Mouse (Mus musculus) liver, embryonic 16.5 days (tissue): ENCODE results near the gene Uaca. TPM values are rescaled to one million over a fixed set of nuclear protein-coding genes. Genes with fewer than 3 reads are reported as not detected.
"Not testable (repeated sequence)": the region's sequence is repeated elsewhere in the genome, so short reads cannot be mapped to it uniquely, and the experiment has no call there.

Experiments used
- ATAC-seq: fragments of 200-750 bp; cut with Nextera tagmentation; 2 replicates; pipeline ENCODE4 v1.8.0; 2017; ENCODE audit warnings: low read depth, mild to moderate bottlenecking, moderate number of reproducible peaks, moderate library complexity
- H3K27ac ChIP-seq: fragments of 300-500 bp; sonication (generic); 2 replicates; pipeline ENCODE4 v1.5.1; 2014; ENCODE audit warnings: mild to moderate bottlenecking, low read length
- H3K27me3 ChIP-seq: fragments of 300-500 bp; sonication (generic); 2 replicates; pipeline ENCODE4 v1.6.1; 2014; ENCODE audit warnings: low read depth, low read length, mixed read lengths; ENCODE audit not compliant: control insufficient read depth, insufficient read depth
- H3K36me3 ChIP-seq: fragments of 300-500 bp; sonication (generic); 2 replicates; pipeline ENCODE4 v1.6.1; 2014; ENCODE audit warnings: mild to moderate bottlenecking; ENCODE audit not compliant: control insufficient read depth, insufficient read depth
- H3K4me1 ChIP-seq: fragments of 300-500 bp; sonication (generic); 2 replicates; pipeline ENCODE4 v1.6.1; 2014; ENCODE audit warnings: low read depth, low read length, mixed read lengths; ENCODE audit not compliant: control insufficient read depth
- H3K4me2 ChIP-seq: fragments of 300-500 bp; sonication (generic); 2 replicates; pipeline ENCODE4 v1.6.1; 2014; ENCODE audit warnings: low read depth, low read length, mixed read lengths
- H3K4me3 ChIP-seq: fragments of 300-500 bp; sonication (generic); 2 replicates; pipeline ENCODE4 v1.5.1; 2014; ENCODE audit warnings: low read depth, mild to moderate bottlenecking, low read length
- H3K9ac ChIP-seq: fragments of 300-500 bp; sonication (generic); 2 replicates; pipeline ENCODE4 v1.6.1; 2014; ENCODE audit warnings: low read depth, low read length
- H3K9me3 ChIP-seq: fragments of 300-500 bp; sonication (generic); replicated peaks from 2 replicates; pipeline ENCODE4 v1.6.1; 2016; ENCODE audit warnings: low read length; ENCODE audit not compliant: control insufficient read depth
- WGBS: fragments of 180-500 bp; shearing (Covaris S2); extraction: QIAGEN DNeasy Blood & Tissue Kit; methylation state at CpG from one replicate; pipeline ENCODE4 v1.1.7; 2014; ENCODE audit not compliant: insufficient replicate concordance; 5-methylcytosine and 5-hydroxymethylcytosine counted together
- polyA plus RNA-seq: library from polyadenylated mRNA; unstranded; fragments of >200 nt; fragmentation: Nextera tagmentation; extraction: Ambion mirVana; gene quantifications from 2 replicates; pipeline ENCODE4 v1.2.1, GENCODE M21; 2015

Uaca gene
- polyA plus RNA-seq, 1 experiment from 2014 or later: 3.0 TPM

DNA sequence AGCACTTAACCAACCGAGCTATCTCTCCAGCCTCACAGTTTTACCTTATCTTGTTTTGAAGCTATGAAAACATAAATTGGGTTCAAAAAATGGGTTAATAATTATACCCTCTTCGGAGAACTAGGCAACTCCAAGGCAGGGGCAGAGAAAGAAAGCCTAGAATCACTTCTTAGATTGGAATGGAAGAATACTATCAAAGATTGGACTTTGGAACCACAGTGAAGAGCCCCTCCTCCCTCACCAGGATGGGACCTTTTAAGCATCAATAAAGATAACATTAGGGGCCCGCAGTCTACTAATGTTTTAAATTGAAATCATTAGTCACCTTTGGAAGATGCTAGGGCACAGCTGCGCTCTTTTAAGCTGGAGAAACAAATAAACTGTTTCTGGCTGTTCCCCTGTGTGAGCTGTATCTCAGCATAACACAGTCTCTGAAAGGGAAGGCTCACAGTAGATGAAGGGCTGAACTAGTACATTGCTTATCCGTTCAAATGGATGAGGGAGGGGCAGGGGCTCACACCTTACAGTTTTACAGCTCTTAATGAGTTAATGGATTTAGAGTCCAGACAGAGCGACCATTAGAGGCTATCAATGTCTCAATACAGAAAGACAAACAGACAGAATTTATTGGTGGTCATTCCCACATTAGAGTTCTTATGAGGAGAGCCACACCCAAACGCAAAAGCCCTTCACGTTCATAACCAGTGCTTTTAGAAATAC lies 6.5 kb downstream of the Uaca start:
- Histone ChIP-seq H3K27ac (no peak overlapping the region), H3K9ac (no peak overlapping the region), H3K36me3 (no peaks in the 10 kb centered on the region), H3K27me3 (no peaks in the 10 kb centered on the region), H3K4me3 (no peak overlapping the region), H3K4me2 (no peak overlapping the region), H3K4me1 (no peaks in the 10 kb centered on the region), H3K9me3 (no peaks in the 10 kb centered on the region)
- 55% methylated on average over 8 of the region's 8 CpGs for WGBS
- ATAC-seq: no peak

- WGBS: 22% methylated on average over 1 of the region's 1 CpGs
- no peak overlapping the region for H3K4me2 ChIP-seq
- ATAC-seq: no peak
Observed at GRCm38 (mm10) chr9:60801746-60802145, 7.4 kb downstream of the Uaca start.

GRCm38 (mm10) chr9:60802341-60802740 lies 8.0 kb downstream of the Uaca start:
- no peaks in the 10 kb centered on the region for H3K4me1 ChIP-seq
- H3K27me3 ChIP-seq: no peaks in the 10 kb centered on the region
- no peak overlapping the region for H3K9ac ChIP-seq
- H3K4me3 ChIP-seq: no peak overlapping the region
- no peak for ATAC-seq
- no peak overlapping the region for H3K27ac ChIP-seq
- no peaks in the 10 kb centered on the region for H3K36me3 ChIP-seq
- H3K9me3 ChIP-seq: no peaks in the 10 kb centered on the region
- 75% methylated on average over 5 of the region's 5 CpGs for WGBS
- H3K4me2 ChIP-seq: no peak overlapping the region

More at GRCm38 (mm10) chr9:60801746-60802145, 7.4 kb downstream of the Uaca start:
- no peak overlapping the region for H3K27ac ChIP-seq
- no peak overlapping the region for H3K9ac ChIP-seq
- H3K9me3 ChIP-seq: no peaks in the 10 kb centered on the region
- no peaks in the 10 kb centered on the region for H3K27me3 ChIP-seq
- H3K4me3 ChIP-seq: no peak overlapping the region
- no peaks in the 10 kb centered on the region for H3K36me3 ChIP-seq
- no peaks in the 10 kb centered on the region for H3K4me1 ChIP-seq

GRCm38 (mm10) chr9:60806021-60806420 lies 11.7 kb downstream of the Uaca start:
- Histone ChIP-seq H3K4me2 (no peak overlapping the region), H3K27ac (no peak overlapping the region), H3K4me1 (no peaks in the 10 kb centered on the region), H3K27me3 (no peaks in the 10 kb centered on the region), H3K36me3 (no peaks in the 10 kb centered on the region), H3K4me3 (no peak overlapping the region), H3K9ac (no peak overlapping the region), H3K9me3 (no peaks in the 10 kb centered on the region)
- ATAC-seq: no peak
- WGBS: 69% methylated on average over 2 of the region's 2 CpGs

DNA sequence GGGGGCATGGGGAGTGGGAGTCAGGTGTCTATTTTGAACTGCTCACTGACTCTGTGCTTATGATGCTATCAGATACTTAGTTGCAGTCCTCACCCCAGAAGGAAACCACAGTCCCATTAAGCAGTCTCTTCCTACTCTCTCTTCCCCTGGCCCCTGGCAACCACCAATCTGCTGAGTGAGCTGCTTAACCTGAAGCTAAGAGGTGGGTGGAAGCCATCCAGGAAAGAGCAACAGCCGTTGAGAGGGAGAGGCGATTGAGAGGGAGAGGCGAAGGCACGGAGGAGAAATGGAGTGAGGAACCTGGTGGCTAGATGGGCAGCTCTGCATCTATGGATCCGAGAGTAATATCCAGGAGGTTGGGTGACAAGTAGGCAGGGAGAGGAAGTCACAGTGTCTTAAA lies 13.7 kb downstream of the Uaca start:
- no peak for ATAC-seq
- Histone ChIP-seq H3K4me2 (no peak overlapping the region), H3K4me3 (no peak overlapping the region), H3K27ac (no peak overlapping the region), H3K9ac (no peak overlapping the region), H3K9me3 (no peaks in the 10 kb centered on the region), H3K36me3 (no peaks in the 10 kb centered on the region), H3K4me1 (no peaks in the 10 kb centered on the region; the same call in 1 of the 2 replicates), H3K27me3 (no peaks in the 10 kb centered on the region)
- 61% methylated on average over 5 of the region's 5 CpGs for WGBS

GRCm38 (mm10) chr9:60813139-60813880 lies 19.0 kb downstream of the Uaca start:
- no peak overlapping the region for H3K27ac ChIP-seq

DNA sequence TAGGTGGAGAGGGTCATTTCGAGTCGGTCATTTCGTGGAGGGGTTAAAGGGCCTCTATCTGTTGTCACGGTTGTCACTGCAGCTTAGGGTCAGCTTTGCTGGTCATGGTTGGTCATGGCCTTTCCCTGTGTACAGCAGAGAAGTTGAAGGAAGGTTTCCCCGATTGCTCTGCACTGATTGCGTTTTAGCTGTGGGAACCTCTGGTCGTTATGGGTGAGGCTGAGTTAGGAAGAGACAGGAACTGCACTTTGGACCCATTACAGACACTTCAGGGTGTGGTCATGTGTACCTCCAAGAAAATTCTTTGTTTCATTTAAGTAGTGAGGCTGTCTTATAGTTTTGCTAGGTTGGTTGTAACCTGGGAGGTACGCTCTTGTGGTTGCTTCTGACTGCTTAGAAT lies 21.2 kb downstream of the Uaca start:
- H3K4me2 ChIP-seq: no peak overlapping the region
- no peaks in the 10 kb centered on the region for H3K36me3 ChIP-seq
- no peak for ATAC-seq

More at GRCm38 (mm10) chr9:60813139-60813880, 19.0 kb downstream of the Uaca start:
- ATAC-seq: peak; percentile 80
- Histone ChIP-seq H3K4me3 (no peak overlapping the region), H3K4me2 (peak overlapping the region; percentile 43), H3K36me3 (no peaks in the 10 kb centered on the region), H3K9me3 (no peaks in the 10 kb centered on the region), H3K27me3 (no peaks in the 10 kb centered on the region), H3K4me1 (peaks cover 2% of the 10 kb centered on the region; the same call in 1 of the 2 replicates), H3K9ac (no peak overlapping the region)
- WGBS: 13% methylated on average over 11 of the region's 11 CpGs

GRCm38 (mm10) chr9:60817585-60817984 lies 23.2 kb downstream of the Uaca start:
- no peak overlapping the region for H3K9ac ChIP-seq
- H3K27me3 ChIP-seq: no peaks in the 10 kb centered on the region
- peaks cover 2% of the 10 kb centered on the region; the same call in 1 of the 2 replicates for H3K4me1 ChIP-seq
- no peaks in the 10 kb centered on the region for H3K36me3 ChIP-seq
- WGBS: 78% methylated on average over 5 of the region's 5 CpGs
- no peak overlapping the region for H3K4me2 ChIP-seq
- no peak overlapping the region for H3K4me3 ChIP-seq
- no peak overlapping the region for H3K27ac ChIP-seq
- H3K9me3 ChIP-seq: no peaks in the 10 kb centered on the region
- ATAC-seq: no peak

More for the DNA sequence above, 21.2 kb downstream of the Uaca start:
- H3K9ac ChIP-seq: no peak overlapping the region
- no peaks in the 10 kb centered on the region for H3K27me3 ChIP-seq
- WGBS: 74% methylated on average over 8 of the region's 8 CpGs
- H3K4me1 ChIP-seq: peaks cover 2% of the 10 kb centered on the region; the same call in 1 of the 2 replicates
- H3K27ac ChIP-seq: no peak overlapping the region
- H3K4me3 ChIP-seq: no peak overlapping the region
- H3K9me3 ChIP-seq: no peaks in the 10 kb centered on the region

DNA sequence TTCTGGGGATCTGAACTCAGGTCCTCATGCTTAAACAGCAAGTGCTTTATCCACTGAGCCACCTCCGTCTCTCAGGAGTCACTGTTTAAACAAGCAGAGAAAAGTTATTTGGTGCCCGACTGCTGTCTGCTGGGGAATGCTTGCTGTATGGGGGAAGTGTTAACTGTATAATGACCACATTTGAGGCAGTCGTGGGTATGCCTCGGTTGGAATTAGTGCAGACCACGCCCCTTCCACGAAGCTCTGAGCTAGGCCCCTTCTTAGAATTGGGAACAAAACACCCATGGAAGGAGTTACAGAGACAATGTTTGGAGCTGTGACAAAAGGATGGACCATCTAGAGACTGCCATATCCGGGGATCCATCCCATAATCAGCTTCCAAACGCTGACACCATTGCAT lies 24.2 kb downstream of the Uaca start:
- H3K9ac ChIP-seq, H3K36me3 ChIP-seq, H3K4me2 ChIP-seq, H3K4me3 ChIP-seq, H3K9me3 ChIP-seq, H3K27ac ChIP-seq, H3K4me1 ChIP-seq, ATAC-seq, H3K27me3 ChIP-seq: not testable (repeated sequence)
- 29% methylated on average over 6 of the region's 8 CpGs for WGBS
